Mouse (Mus musculus): ENCODE results near the gene Saa1. TPM values are rescaled to one million over a fixed set of nuclear protein-coding genes. Genes with fewer than 3 reads are reported as not detected.
A peak's percentile ranks its signal among the peaks of the same experiment; 100 is the strongest.

Gene Saa1
- polyA plus RNA-seq, 1 experiment from 2014 or later = 1.1 TPM

- peak within 1 kb of the TSS; percentile 90 for H3K9ac ChIP-seq (ENCODE audit: low read depth, low read length)
- DNase-seq (ENCODE audit: low spot score) (peak; percentile 96), ATAC-seq (replicated peaks; ENCODE audit: low FRiP score) (peak; percentile 96)
- peaks cover 6% of the 10 kb centered on the region; the same call in 1 of the 2 replicates for H3K4me1 ChIP-seq (replicated peaks; ENCODE audit: control insufficient read depth, insufficient read depth, low read length)
- H3K4me2 ChIP-seq = peak within 1 kb of the TSS; percentile 79
- peak within 1 kb of the TSS; percentile 45; the same call in 1 of the 2 replicates for H3K27ac ChIP-seq (ENCODE audit: low read depth, low read length)
- WGBS = under 1% methylated on average over 38 of the region's 38 CpGs
- H3K27me3 ChIP-seq (replicated peaks; ENCODE audit: control insufficient read depth, insufficient read depth, low read length) = no peaks in the 10 kb centered on the region
- H3K4me3 ChIP-seq (ENCODE audit: low read depth, low read length) = peak within 1 kb of the TSS; percentile 87
- peaks cover 9% of the 10 kb centered on the region for H3K36me3 ChIP-seq (ENCODE audit: control insufficient read depth, insufficient read depth, low read length)
- no peaks in the 10 kb centered on the region for H3K9me3 ChIP-seq (ENCODE audit: control insufficient read depth, low read length)
Measured at GRCm38 (mm10) chr7:46710390-46710844, 32.4 kb downstream of the Saa1 start, which contains the start of gene Saal1. Gene Saal1, minus strand, starts transcription at chr7:46710680.

GRCm38 (mm10) chr7:46700521-46701025 is 42.2 kb downstream of the Saa1 start:
- Histone ChIP-seq H3K36me3 (ENCODE audit: control insufficient read depth, insufficient read depth, low read length) (peaks cover 48% of the 10 kb centered on the region), H3K27me3 (replicated peaks; ENCODE audit: control insufficient read depth, insufficient read depth, low read length) (no peaks in the 10 kb centered on the region)

GRCm38 (mm10) chr7:46696754-46697153 is 46.0 kb downstream of the Saa1 start:
- peak; percentile 77 for ATAC-seq (replicated peaks; ENCODE audit: low FRiP score)
- H3K36me3 ChIP-seq (ENCODE audit: control insufficient read depth, insufficient read depth, low read length) = peaks cover 32% of the 10 kb centered on the region
- H3K9ac ChIP-seq (ENCODE audit: low read depth, low read length) = no peak overlapping the region

More at GRCm38 (mm10) chr7:46700521-46701025, 42.2 kb downstream of the Saa1 start:
- no peak overlapping the region for H3K9ac ChIP-seq (ENCODE audit: low read depth, low read length)
- no peak overlapping the region for H3K27ac ChIP-seq (ENCODE audit: low read depth, low read length)
- no peak for ATAC-seq (replicated peaks; ENCODE audit: low FRiP score)
- no peak overlapping the region for H3K4me2 ChIP-seq
- no peak overlapping the region for H3K4me3 ChIP-seq (ENCODE audit: low read depth, low read length)
- no peak for DNase-seq (ENCODE audit: low spot score)
- 95% methylated on average over 6 of the region's 6 CpGs for WGBS
- H3K9me3 ChIP-seq (ENCODE audit: control insufficient read depth, low read length) = no peaks in the 10 kb centered on the region
- peaks cover 8% of the 10 kb centered on the region for H3K4me1 ChIP-seq (replicated peaks; ENCODE audit: control insufficient read depth, insufficient read depth, low read length)

More at GRCm38 (mm10) chr7:46696754-46697153, 46.0 kb downstream of the Saa1 start:
- Histone ChIP-seq H3K4me3 (ENCODE audit: low read depth, low read length) (no peak overlapping the region), H3K27ac (ENCODE audit: low read depth, low read length) (no peak overlapping the region), H3K4me1 (replicated peaks; ENCODE audit: control insufficient read depth, insufficient read depth, low read length) (peaks cover 8% of the 10 kb centered on the region), H3K27me3 (replicated peaks; ENCODE audit: control insufficient read depth, insufficient read depth, low read length) (no peaks in the 10 kb centered on the region), H3K9me3 (ENCODE audit: control insufficient read depth, low read length) (no peaks in the 10 kb centered on the region), H3K4me2 (no peak overlapping the region)
- no peak for DNase-seq (ENCODE audit: low spot score)
- 43% methylated on average over 1 of the region's 1 CpGs for WGBS

Other genes with a start within 250 kb of the Saa1 start
- 13.2 and 15.7 TPM in 2 replicates for gene Sergef, start 103.2 kb downstream of the Saa1 start, polyA plus RNA-seq (2014; fragmentation: Nextera tagmentation; extraction: Ambion mirVana)
- gene Tph1, start 70.4 kb downstream of the Saa1 start, polyA plus RNA-seq (2014; fragmentation: Nextera tagmentation; extraction: Ambion mirVana) = 0.11 and 0.30 TPM in 2 replicates
- gene Saal1, start 32.3 kb downstream of the Saa1 start, polyA plus RNA-seq (2014; fragmentation: Nextera tagmentation; extraction: Ambion mirVana) = 30.7 and 32.7 TPM in 2 replicates
- 0.29 and 0.78 TPM in 2 replicates for gene Saa3, start 27.3 kb downstream of the Saa1 start, polyA plus RNA-seq (2014; fragmentation: Nextera tagmentation; extraction: Ambion mirVana)
- 5.7 and 6.1 TPM in 2 replicates for gene Saa4, start 10.4 kb downstream of the Saa1 start, polyA plus RNA-seq (2014; fragmentation: Nextera tagmentation; extraction: Ambion mirVana)
- 1.2 TPM in 1 of 2 replicates, not detected in the other for gene Saa2, start 8.8 kb upstream of the Saa1 start, polyA plus RNA-seq (2014; fragmentation: Nextera tagmentation; extraction: Ambion mirVana)
- 15.5 and 16.7 TPM in 2 replicates for gene Hps5, start 53.1 kb upstream of the Saa1 start, polyA plus RNA-seq (2014; fragmentation: Nextera tagmentation; extraction: Ambion mirVana)
- 83.6 and 95.7 TPM in 2 replicates for gene Gtf2h1, start 53.1 kb upstream of the Saa1 start, polyA plus RNA-seq (2014; fragmentation: Nextera tagmentation; extraction: Ambion mirVana)
- 3,525 and 3,814 TPM in 2 replicates for gene Ldha, start 98.5 kb upstream of the Saa1 start, polyA plus RNA-seq (2014; fragmentation: Nextera tagmentation; extraction: Ambion mirVana)
- 0.17 and 0.73 TPM in 2 replicates for gene Ldhc, start 118.2 kb upstream of the Saa1 start, polyA plus RNA-seq (2014; fragmentation: Nextera tagmentation; extraction: Ambion mirVana)
- gene Tsg101, start 177.0 kb upstream of the Saa1 start, polyA plus RNA-seq (2014; fragmentation: Nextera tagmentation; extraction: Ambion mirVana) = 129 and 133 TPM in 2 replicates
- gene Uevld, start 215.5 kb upstream of the Saa1 start, polyA plus RNA-seq (2014; fragmentation: Nextera tagmentation; extraction: Ambion mirVana) = 9.1 and 10.5 TPM in 2 replicates
- not detected in 2 replicates for gene Gm9999, start 240.6 kb upstream of the Saa1 start, polyA plus RNA-seq (2014; fragmentation: Nextera tagmentation; extraction: Ambion mirVana)

Measured in liver, embryonic 11.5 days (tissue).